Mouse (Mus musculus): ENCODE results near the gene Dcun1d3. TPM values are rescaled to one million over a fixed set of nuclear protein-coding genes. Genes with fewer than 3 reads are reported as not detected.

Gene Dcun1d3
- total and polyA plus RNA-seq, 3 experiments: 2.5 to 5.6 TPM; not detected in 1

DNA sequence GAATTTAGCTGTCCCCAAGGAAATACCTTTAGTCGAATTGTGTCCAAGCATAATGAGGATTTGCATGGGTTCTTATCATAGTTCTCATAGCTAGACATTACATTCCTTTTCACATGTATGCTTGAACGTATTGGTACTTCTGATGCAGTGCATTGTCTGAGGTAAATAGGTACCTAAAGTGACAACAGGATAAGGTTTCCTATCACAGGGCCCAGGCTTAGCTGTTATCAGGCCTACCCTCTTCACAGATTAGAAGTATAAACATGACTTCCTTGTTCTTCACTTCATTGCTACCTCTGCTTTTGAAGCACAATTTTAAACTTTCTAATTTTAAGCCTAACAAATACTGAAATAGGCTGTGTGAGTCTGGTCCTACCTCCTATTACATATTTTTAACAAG, 50.6 kb downstream of the Dcun1d3 start (continued):
- peak; percentile 41; the same call in 1 of the 2 replicates for TF ChIP-seq MAFK (IDR thresholded peaks at IDR 0.05; ENCODE audit: borderline replicate concordance, low read depth, low read length)

DNA sequence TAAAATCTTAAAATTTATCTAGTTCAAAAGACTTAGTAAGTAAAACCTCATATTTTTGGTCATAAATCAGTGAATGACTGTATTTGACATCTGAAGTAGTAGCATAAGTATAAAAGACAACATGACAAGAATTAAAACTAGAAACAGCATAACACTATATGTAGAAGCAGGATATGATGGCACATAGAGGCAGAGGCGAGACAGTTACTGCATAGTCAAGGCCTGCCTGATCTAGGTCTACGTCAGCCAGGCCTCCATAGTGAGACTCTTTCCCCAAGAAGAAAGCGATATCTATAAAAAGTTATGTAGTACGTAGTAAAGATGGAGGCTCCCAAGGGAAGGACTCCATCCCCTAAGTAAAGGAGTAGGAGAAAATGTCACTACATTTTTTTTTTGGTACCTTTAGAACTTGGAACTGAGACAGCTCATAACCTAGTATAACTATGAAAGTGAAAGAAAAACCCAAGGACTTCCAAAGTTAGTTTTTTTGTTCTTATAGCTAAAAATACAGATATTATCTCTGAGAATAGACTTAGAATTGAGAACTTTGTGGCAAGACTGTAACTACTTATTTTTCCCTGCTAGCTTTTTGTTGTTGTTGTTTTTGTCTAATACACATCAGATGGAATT, 54.2 kb downstream of the Dcun1d3 start:
- Histone ChIP-seq H3K79me2 (ENCODE audit: control insufficient read depth, insufficient read depth, low read length, poor library complexity) (no peaks in the 10 kb centered on the region), H3K9ac (ENCODE audit: control insufficient read depth, low read depth, low read length, poor library complexity, severe bottlenecking) (no peak overlapping the region), H3K4me3 (ENCODE audit: control insufficient read depth in 1 of 2, insufficient read depth in 1 of 2, low read depth in 2 of 2, low read length in 2 of 2) (no peak overlapping the region), H3K4me1 (ENCODE audit: control insufficient read depth in 1 of 2, insufficient read depth in 2 of 2, low read length in 2 of 2) (peaks cover 6 to 12% of the 10 kb centered on the region in 2 experiments), H3K27ac (ENCODE audit: control insufficient read depth, low read depth, low read length) (no peak overlapping the region), H3K36me3 (ENCODE audit: control insufficient read depth in 1 of 2, insufficient read depth in 2 of 2, low read length in 2 of 2) (peaks cover 7 to 13% of the 10 kb centered on the region in 2 experiments), H3K27me3 (ENCODE audit: control insufficient read depth in 1 of 2, insufficient read depth in 2 of 2, low read length in 2 of 2) (no peaks in the 10 kb centered on the region), H3K9me3 (replicated peaks; ENCODE audit: insufficient read depth, low read length) (no peaks in the 10 kb centered on the region)
- no peak for TF ChIP-seq POLR2A (IDR thresholded peaks at IDR 0.05; ENCODE audit: control insufficient read depth in 1 of 2, insufficient read depth in 1 of 2, low read depth in 1 of 2, low read length in 2 of 2, poor library complexity in 1 of 2)
- TF ChIP-seq SIN3A (IDR thresholded peaks at IDR 0.05; ENCODE audit: low read length): no peak
- TF ChIP-seq MXI1 (IDR thresholded peaks at IDR 0.05; ENCODE audit: low read depth, low read length): no peak
- TF ChIP-seq CHD1 (IDR thresholded peaks at IDR 0.05; ENCODE audit: low read depth, low read length): no peak
- TF ChIP-seq MYC (IDR thresholded peaks at IDR 0.05; ENCODE audit: low read depth, low read length): no peak
- no peak for TF ChIP-seq ZNF384 (IDR thresholded peaks at IDR 0.05; ENCODE audit: low read depth, low read length)
- no peak for TF ChIP-seq CHD2 (IDR thresholded peaks at IDR 0.05; ENCODE audit: low read length)
- no peak for TF ChIP-seq BHLHE40 (IDR thresholded peaks at IDR 0.05; ENCODE audit: borderline replicate concordance, low read depth, low read length)
- TF ChIP-seq TAL1 (IDR thresholded peaks at IDR 0.05; ENCODE audit: low read length): no peak
- no peak for TF ChIP-seq POLR2AphosphoS5 (IDR thresholded peaks at IDR 0.05; ENCODE audit: borderline replicate concordance, low read depth, low read length)
- TF ChIP-seq GATA1 (IDR thresholded peaks at IDR 0.05; ENCODE audit: low read depth, low read length): no peak
- TF ChIP-seq JUND (IDR thresholded peaks at IDR 0.05; ENCODE audit: low read depth, low read length): no peak
- no peak for TF ChIP-seq HCFC1 (IDR thresholded peaks at IDR 0.05; ENCODE audit: low read depth, low read length)
- TF ChIP-seq ZC3H11A (IDR thresholded peaks at IDR 0.05; ENCODE audit: low read depth, low read length): no peak
- DNase-seq (ENCODE audit: low read depth, low spot score): no peak

DNA sequence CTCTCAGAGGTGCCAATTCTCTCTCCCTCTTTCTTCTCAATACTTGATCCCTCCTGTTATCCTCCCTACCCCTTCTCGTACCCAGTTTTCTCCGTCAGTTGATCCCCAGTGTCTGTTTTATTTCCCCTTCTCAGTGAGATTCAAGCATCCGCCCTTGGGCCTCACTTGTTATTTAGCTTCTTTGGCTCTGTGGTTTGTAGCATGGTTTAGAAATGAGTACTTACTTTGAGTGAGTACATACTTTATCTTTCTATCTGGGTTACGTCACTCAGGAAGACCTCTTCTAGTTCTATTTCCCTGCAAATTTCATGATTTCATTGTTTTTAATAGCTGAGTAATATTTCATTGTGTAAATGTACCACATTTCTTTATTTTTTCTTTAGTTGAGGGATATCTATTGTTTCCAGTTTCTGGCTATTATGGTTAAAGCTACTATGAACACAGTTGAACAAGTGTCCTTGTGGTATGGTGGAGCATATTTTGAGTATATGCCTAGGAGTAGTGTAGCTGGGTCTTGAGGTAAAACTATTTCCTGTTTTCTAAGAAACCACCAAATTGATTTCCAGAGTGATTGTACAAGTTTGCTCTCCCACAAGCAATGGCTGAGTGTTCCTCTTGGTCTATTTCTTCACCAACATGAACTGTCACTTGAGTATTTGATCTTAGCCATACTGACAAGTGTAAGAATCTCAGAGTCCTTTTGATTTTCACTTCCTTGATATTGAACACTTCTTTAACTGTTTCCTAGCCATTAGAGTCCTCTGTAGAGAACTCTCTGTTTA, 59.9 kb downstream of the Dcun1d3 start:
- H3K4me1 ChIP-seq (ENCODE audit: control insufficient read depth in 1 of 2, insufficient read depth in 2 of 2, low read length in 2 of 2): peaks cover 0 to 2% of the 10 kb centered on the region in 2 experiments; a peak in 1 of 4 replicates
- no peaks in the 10 kb centered on the region for H3K9me3 ChIP-seq (replicated peaks; ENCODE audit: insufficient read depth, low read length)
- H3K27me3 ChIP-seq (ENCODE audit: control insufficient read depth in 1 of 2, insufficient read depth in 2 of 2, low read length in 2 of 2): no peaks in the 10 kb centered on the region
- H3K79me2 ChIP-seq (ENCODE audit: control insufficient read depth, insufficient read depth, low read length, poor library complexity): no peaks in the 10 kb centered on the region
- no peak overlapping the region for H3K27ac ChIP-seq (ENCODE audit: control insufficient read depth, low read depth, low read length)
- TF ChIP-seq GABPA (IDR thresholded peaks at IDR 0.05; ENCODE audit: low read depth, low read length): no peak
- TF ChIP-seq EP300 (IDR thresholded peaks at IDR 0.05; ENCODE audit: low read depth in 1 of 2, low read length in 2 of 2): peak in 1 of 2 experiments; percentile 20; a peak in 1 of 4 replicates
- no peak for TF ChIP-seq POLR2AphosphoS2 (IDR thresholded peaks at IDR 0.05; ENCODE audit: low read length)
- no peak for TF ChIP-seq USF1 (IDR thresholded peaks at IDR 0.05; ENCODE audit: low read depth, low read length)
- no peak for TF ChIP-seq MAFK (IDR thresholded peaks at IDR 0.05; ENCODE audit: borderline replicate concordance, low read depth, low read length)
- TF ChIP-seq NELFE (IDR thresholded peaks at IDR 0.05; ENCODE audit: low read depth, low read length): no peak
- TF ChIP-seq NRF1 (IDR thresholded peaks at IDR 0.05; ENCODE audit: insufficient read depth, low read depth, low read length, poor library complexity, severe bottlenecking): no peak
- no peak for TF ChIP-seq MAZ (IDR thresholded peaks at IDR 0.05; ENCODE audit: low read depth, low read length)
- 0 out of 2 replicates have a peak, but pooled peaks have one; percentile 25 for TF ChIP-seq SIN3A (IDR thresholded peaks at IDR 0.05; ENCODE audit: low read length)
- TF ChIP-seq BHLHE40 (IDR thresholded peaks at IDR 0.05; ENCODE audit: borderline replicate concordance, low read depth, low read length): no peak
- TF ChIP-seq UBTF (IDR thresholded peaks at IDR 0.05; ENCODE audit: borderline replicate concordance, insufficient read depth, low read depth, low read length): no peak
- TF ChIP-seq ZNF384 (IDR thresholded peaks at IDR 0.05; ENCODE audit: low read depth, low read length): no peak
- H3K4me3 ChIP-seq (ENCODE audit: control insufficient read depth in 1 of 2, insufficient read depth in 1 of 2, low read depth in 2 of 2, low read length in 2 of 2): no peak overlapping the region
- H3K9ac ChIP-seq (ENCODE audit: control insufficient read depth, low read depth, low read length, poor library complexity, severe bottlenecking): no peak overlapping the region
- DNase-seq (ENCODE audit: low read depth, low spot score): peak; percentile 33
- H3K36me3 ChIP-seq (ENCODE audit: control insufficient read depth in 1 of 2, insufficient read depth in 2 of 2, low read length in 2 of 2): peaks cover 0 to 2% of the 10 kb centered on the region in 2 experiments; a peak in 2 of 4 replicates
